Mouse (Mus musculus): ENCODE measurements around the gene Pga5. TPM values are rescaled to one million over a fixed set of nuclear protein-coding genes. Genes with fewer than 3 reads are reported as not detected.

Pga5 gene
- polyA plus RNA-seq, 1 experiment from 2014 or later: 0.70 TPM

- H3K36me3 ChIP-seq (ENCODE audit: insufficient read depth, low read length): no peaks in the 10 kb centered on the region
- WGBS: 53% methylated on average over 3 of the region's 3 CpGs
- no peak overlapping the region for H3K4me3 ChIP-seq (replicated peaks; ENCODE audit: low read depth, low read length)
- H3K27ac ChIP-seq: peak overlapping the region; percentile 92
- H3K4me1 ChIP-seq (replicated peaks; ENCODE audit: insufficient read depth, low read length): peaks cover 25% of the 10 kb centered on the region
- DNase-seq (ENCODE audit: low spot score) (peak; percentile 55), ATAC-seq (replicated peaks; ENCODE audit: low FRiP score, low read depth) (peak; percentile 33; the same call in 1 of the 2 replicates)
- no peak for TF ChIP-seq CTCF (IDR thresholded peaks at IDR 0.05; ENCODE audit: low read depth)
- H3K4me2 ChIP-seq (ENCODE audit: low read length): peak overlapping the region; percentile 59
- no peaks in the 10 kb centered on the region for H3K9me3 ChIP-seq (replicated peaks; ENCODE audit: low read length)
- no peaks in the 10 kb centered on the region for H3K27me3 ChIP-seq (ENCODE audit: insufficient read depth, low read length)
- peak overlapping the region; percentile 78; the same call in 1 of the 2 replicates for H3K9ac ChIP-seq (ENCODE audit: low read depth, low read length)
Observed at GRCm38 (mm10) chr19:10690336-10690735, 12.5 kb upstream of the Pga5 start.

- Histone ChIP-seq H3K27ac (peak overlapping the region; percentile 92), H3K4me3 (replicated peaks; ENCODE audit: low read depth, low read length) (peak overlapping the region; percentile 64), H3K4me1 (replicated peaks; ENCODE audit: insufficient read depth, low read length) (peaks cover 25% of the 10 kb centered on the region), H3K36me3 (ENCODE audit: insufficient read depth, low read length) (no peaks in the 10 kb centered on the region), H3K27me3 (ENCODE audit: insufficient read depth, low read length) (no peaks in the 10 kb centered on the region), H3K4me2 (ENCODE audit: low read length) (peak overlapping the region; percentile 59), H3K9me3 (replicated peaks; ENCODE audit: low read length) (no peaks in the 10 kb centered on the region), H3K9ac (ENCODE audit: low read depth, low read length) (peak overlapping the region; percentile 78)
- no peak for TF ChIP-seq CTCF (IDR thresholded peaks at IDR 0.05; ENCODE audit: low read depth)
- DNase-seq (ENCODE audit: low spot score): no peak
- 48% methylated on average over 5 of the region's 5 CpGs for WGBS
- no peak for ATAC-seq (replicated peaks; ENCODE audit: low FRiP score, low read depth)
Observed at GRCm38 (mm10) chr19:10689470-10690166, 11.7 kb upstream of the Pga5 start.

- Histone ChIP-seq H3K27me3 (ENCODE audit: insufficient read depth, low read length) (no peaks in the 10 kb centered on the region), H3K9ac (ENCODE audit: low read depth, low read length) (peak within 1 kb of the TSS; percentile 78), H3K27ac (peak within 1 kb of the TSS; percentile 92), H3K4me2 (ENCODE audit: low read length) (peak within 1 kb of the TSS; percentile 59), H3K4me3 (replicated peaks; ENCODE audit: low read depth, low read length) (peak within 1 kb of the TSS; percentile 64), H3K4me1 (replicated peaks; ENCODE audit: insufficient read depth, low read length) (peaks cover 21% of the 10 kb centered on the region), H3K9me3 (replicated peaks; ENCODE audit: low read length) (no peaks in the 10 kb centered on the region), H3K36me3 (ENCODE audit: insufficient read depth, low read length) (no peaks in the 10 kb centered on the region)
- TF ChIP-seq CTCF (IDR thresholded peaks at IDR 0.05; ENCODE audit: low read depth): no peak
- under 1% methylated on average over 64 of the region's 74 CpGs for WGBS
- ATAC-seq (replicated peaks; ENCODE audit: low FRiP score, low read depth): peak; percentile 93
- peak; percentile 89 for DNase-seq (ENCODE audit: low spot score)
Observed at GRCm38 (mm10) chr19:10688537-10689352, 10.9 kb upstream of the Pga5 start, which contains the start of gene Vps37c. TSS of gene Vps37c (plus strand) at chr19:10688735.

- H3K9ac ChIP-seq (ENCODE audit: low read depth, low read length): no peak overlapping the region
- H3K4me2 ChIP-seq (ENCODE audit: low read length): no peak overlapping the region
- WGBS: 87% methylated on average over 2 of the region's 2 CpGs
- H3K36me3 ChIP-seq (ENCODE audit: insufficient read depth, low read length): no peaks in the 10 kb centered on the region
- H3K27ac ChIP-seq: no peak overlapping the region
- no peaks in the 10 kb centered on the region for H3K9me3 ChIP-seq (replicated peaks; ENCODE audit: low read length)
- ATAC-seq (replicated peaks; ENCODE audit: low FRiP score, low read depth) (no peak), DNase-seq (ENCODE audit: low spot score) (no peak)
- H3K4me3 ChIP-seq (replicated peaks; ENCODE audit: low read depth, low read length): no peak overlapping the region
- TF ChIP-seq CTCF (IDR thresholded peaks at IDR 0.05; ENCODE audit: low read depth): no peak
- no peaks in the 10 kb centered on the region for H3K27me3 ChIP-seq (ENCODE audit: insufficient read depth, low read length)
- peaks cover 19% of the 10 kb centered on the region for H3K4me1 ChIP-seq (replicated peaks; ENCODE audit: insufficient read depth, low read length)
Observed at GRCm38 (mm10) chr19:10685727-10686126, 7.9 kb upstream of the Pga5 start.

- WGBS: 71% methylated on average over 9 of the region's 9 CpGs
- H3K9me3 ChIP-seq (replicated peaks; ENCODE audit: low read length): no peaks in the 10 kb centered on the region
- peaks cover 12% of the 10 kb centered on the region for H3K4me1 ChIP-seq (replicated peaks; ENCODE audit: insufficient read depth, low read length)
- H3K9ac ChIP-seq (ENCODE audit: low read depth, low read length): no peak overlapping the region
- DNase-seq (ENCODE audit: low spot score): no peak
- H3K36me3 ChIP-seq (ENCODE audit: insufficient read depth, low read length): no peaks in the 10 kb centered on the region
- ATAC-seq (replicated peaks; ENCODE audit: low FRiP score, low read depth): no peak
- H3K4me3 ChIP-seq (replicated peaks; ENCODE audit: low read depth, low read length): no peak overlapping the region
- H3K27ac ChIP-seq: no peak overlapping the region
- H3K27me3 ChIP-seq (ENCODE audit: insufficient read depth, low read length): no peaks in the 10 kb centered on the region
- H3K4me2 ChIP-seq (ENCODE audit: low read length): no peak overlapping the region
- peak; percentile 37; the same call in 1 of the 2 replicates for TF ChIP-seq CTCF (IDR thresholded peaks at IDR 0.05; ENCODE audit: low read depth)
Observed at GRCm38 (mm10) chr19:10685081-10685480, 7.2 kb upstream of the Pga5 start.

- 49% methylated on average over 4 of the region's 4 CpGs for WGBS
- Histone ChIP-seq H3K4me3 (replicated peaks; ENCODE audit: low read depth, low read length) (no peak overlapping the region), H3K36me3 (ENCODE audit: insufficient read depth, low read length) (no peaks in the 10 kb centered on the region), H3K9ac (ENCODE audit: low read depth, low read length) (no peak overlapping the region), H3K4me1 (replicated peaks; ENCODE audit: insufficient read depth, low read length) (0 out of 2 replicates have a peak, but pooled peaks cover 3% of the 10 kb centered on the region), H3K27me3 (ENCODE audit: insufficient read depth, low read length) (no peaks in the 10 kb centered on the region), H3K4me2 (ENCODE audit: low read length) (no peak overlapping the region), H3K9me3 (replicated peaks; ENCODE audit: low read length) (no peaks in the 10 kb centered on the region), H3K27ac (no peak overlapping the region)
- DNase-seq (ENCODE audit: low spot score): no peak
- TF ChIP-seq CTCF (IDR thresholded peaks at IDR 0.05; ENCODE audit: low read depth): peak; percentile 20; the same call in 1 of the 2 replicates
- no peak for ATAC-seq (replicated peaks; ENCODE audit: low FRiP score, low read depth)
Observed at GRCm38 (mm10) chr19:10681571-10681970, 3.7 kb upstream of the Pga5 start.
